Mouse (Mus musculus): Measurements from ENCODE around the gene Plaur.

DNA sequence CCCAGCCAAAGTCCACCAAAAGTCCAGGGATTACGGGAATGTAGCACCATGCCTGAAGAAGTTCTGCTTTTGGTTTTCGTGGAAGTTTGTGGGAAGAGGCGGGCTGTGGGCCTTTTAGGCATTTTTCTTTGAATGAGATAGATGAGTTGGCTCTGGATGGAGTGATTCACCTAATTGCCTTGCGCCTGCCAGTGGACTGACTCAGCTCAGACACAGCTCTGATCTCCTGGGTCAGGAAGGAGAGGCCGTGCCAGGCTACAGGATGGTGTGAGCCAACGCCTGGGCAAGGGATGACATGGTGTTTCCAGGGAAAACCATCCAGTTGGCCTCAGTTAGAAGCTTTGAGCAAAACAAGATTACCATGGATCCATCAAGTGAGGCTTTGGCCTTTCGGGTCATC, 8.1 kb downstream of the Plaur start:
- no peak for TF ChIP-seq CTCF (IDR thresholded peaks at IDR 0.05; ENCODE audit: low read depth, low read length)
- TF ChIP-seq EP300 (IDR thresholded peaks at IDR 0.05; ENCODE audit: insufficient read depth, low read depth, low read length): no peak
